Mouse (Mus musculus) stomach, postnatal 0 days (tissue): ENCODE measurements around the gene Grin2a.

Source experiments
- CTCF ChIP-seq: IDR thresholded peaks from 2 replicates; pipeline ENCODE4 v1.5.1; 2016; ENCODE audit warnings: antibody characterized with exemption, low read depth, mild to moderate bottlenecking, moderate library complexity
- EP300 ChIP-seq: optimal IDR thresholded peaks from 2 replicates; pipeline ENCODE3; 2016; ENCODE audit warnings: antibody characterized with exemption

- TF ChIP-seq EP300 (no peak), CTCF (no peak)
Observed at GRCm38 (mm10) chr16:9749661-9750060, 245.7 kb downstream of the Grin2a start.
